Mouse (Mus musculus) layer of hippocampus, adult 9-10 months (tissue): ENCODE measurements around the gene Racgap1.

Source experiments
- DNase-seq: peaks from one replicate; pipeline ENCODE4 v3.0.0; 2022; ENCODE audit warnings: low spot score

Racgap1 gene

DNA sequence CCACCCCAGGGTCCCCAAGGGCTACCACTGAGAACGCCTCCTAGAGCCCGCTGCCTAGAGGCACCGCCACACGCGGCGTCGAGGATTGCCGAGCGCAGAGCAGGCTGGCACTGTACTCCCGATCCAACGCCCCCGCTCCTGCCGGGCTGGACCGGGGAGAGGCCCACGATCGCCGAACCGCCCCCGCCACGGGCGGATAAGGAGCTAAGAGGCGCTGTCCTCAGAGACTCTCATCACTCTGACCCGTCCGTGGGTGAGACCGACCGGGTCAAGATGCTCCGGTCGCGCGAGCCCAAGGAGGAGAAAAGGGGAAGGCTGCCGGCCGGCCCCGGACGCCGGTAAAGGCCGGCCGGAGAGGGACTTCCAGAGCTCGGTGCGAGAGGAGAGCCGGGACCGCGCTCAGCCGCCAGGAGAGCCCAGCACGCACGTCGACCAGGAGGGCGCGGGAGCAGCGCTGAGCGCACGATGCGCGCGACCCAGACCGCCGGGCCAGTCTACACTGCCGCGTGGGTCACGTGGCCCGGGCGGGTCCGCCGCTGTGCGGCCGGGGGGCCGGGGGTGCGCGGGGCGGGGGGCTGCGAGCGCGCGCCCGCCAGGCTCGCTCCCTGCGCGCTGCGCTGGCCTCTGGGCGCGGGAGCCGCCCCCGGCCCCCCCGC is 60.9 kb downstream of the Racgap1 start, which contains the start of gene Aqp5:
Aqp5 (plus strand) TSS at position 354 of the 656 bp plus-strand sequence.
- DNase-seq: no peak

DNA sequence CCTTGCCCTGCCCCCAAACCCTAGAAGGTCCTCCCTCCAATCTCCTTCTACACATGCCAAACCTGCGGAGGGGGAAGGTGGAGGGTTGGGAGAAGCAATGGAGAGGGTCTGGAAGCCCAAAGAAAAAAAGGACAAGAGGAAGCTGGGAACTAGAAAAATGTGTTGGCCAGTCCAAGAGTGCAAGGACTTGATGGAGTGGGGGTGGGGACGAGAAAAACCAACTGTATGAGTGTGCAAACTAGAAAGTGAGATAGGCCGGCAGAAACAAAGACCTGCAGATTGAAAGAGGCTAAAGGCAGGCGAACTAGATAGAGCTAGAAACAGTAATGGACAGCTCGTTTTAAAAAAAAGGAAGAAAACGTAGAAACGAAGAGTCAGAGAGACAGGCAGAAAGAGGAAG is 61.8 kb downstream of the Racgap1 start:
- no peak for DNase-seq

DNA sequence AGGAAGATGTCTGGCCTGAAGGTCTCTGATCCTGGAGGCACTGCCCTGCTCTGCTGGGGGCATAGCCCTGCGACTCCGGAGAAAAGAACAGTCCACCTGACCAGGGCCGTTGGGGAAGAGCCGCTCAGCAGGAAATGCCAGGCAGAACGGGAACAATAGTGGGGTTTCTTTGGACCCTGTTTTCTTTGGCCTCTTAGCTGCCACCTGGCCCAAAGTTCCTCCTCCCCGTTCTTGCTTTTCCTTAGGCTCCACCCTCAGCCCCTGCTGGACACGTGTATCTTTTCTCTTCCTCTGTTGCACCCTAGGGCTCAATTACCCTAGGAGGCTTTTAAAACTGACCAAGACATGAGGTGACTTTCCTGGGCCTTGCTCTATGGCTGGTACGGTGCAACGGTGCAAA is 62.2 kb downstream of the Racgap1 start:
- DNase-seq: no peak

DNA sequence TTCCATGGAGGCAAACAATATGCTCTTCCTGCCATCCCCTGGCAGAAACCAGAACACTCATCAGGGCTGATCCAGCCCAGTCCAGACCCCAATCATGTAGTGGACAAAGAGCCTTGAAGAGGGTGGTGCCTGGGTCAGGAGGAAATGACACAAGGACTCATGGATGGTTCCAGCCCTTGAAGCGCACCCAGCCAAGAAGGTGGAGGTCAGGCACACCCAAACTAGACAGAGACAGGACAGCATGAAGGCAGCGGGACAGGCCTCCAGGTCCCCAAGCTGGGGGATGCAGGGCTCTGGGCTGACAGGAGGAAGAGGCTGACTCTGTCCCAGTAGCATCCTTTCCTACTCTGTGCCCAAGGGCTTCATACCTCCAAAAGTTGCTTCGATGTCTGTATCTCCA is 64.9 kb downstream of the Racgap1 start:
- DNase-seq: no peak

DNA sequence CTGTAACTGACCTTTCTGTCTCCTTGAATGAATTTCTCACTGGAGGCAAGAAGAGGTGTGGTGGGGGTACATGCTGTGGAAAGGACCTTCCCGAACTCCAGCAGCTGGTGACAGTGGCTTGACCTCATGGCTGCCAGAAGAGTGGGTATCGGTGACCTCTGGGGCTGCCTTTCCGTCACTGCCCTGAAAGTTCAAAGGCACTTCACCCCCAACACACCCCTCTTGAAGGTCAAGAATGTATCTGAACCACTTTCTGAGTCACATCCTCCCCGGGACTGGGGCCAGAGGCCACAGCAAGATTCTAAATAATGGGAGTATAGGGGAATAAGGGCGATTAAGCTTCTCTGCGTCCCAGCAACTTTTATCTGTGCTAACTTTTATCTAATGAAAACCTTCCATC is 65.7 kb downstream of the Racgap1 start:
- DNase-seq: no peak

DNA sequence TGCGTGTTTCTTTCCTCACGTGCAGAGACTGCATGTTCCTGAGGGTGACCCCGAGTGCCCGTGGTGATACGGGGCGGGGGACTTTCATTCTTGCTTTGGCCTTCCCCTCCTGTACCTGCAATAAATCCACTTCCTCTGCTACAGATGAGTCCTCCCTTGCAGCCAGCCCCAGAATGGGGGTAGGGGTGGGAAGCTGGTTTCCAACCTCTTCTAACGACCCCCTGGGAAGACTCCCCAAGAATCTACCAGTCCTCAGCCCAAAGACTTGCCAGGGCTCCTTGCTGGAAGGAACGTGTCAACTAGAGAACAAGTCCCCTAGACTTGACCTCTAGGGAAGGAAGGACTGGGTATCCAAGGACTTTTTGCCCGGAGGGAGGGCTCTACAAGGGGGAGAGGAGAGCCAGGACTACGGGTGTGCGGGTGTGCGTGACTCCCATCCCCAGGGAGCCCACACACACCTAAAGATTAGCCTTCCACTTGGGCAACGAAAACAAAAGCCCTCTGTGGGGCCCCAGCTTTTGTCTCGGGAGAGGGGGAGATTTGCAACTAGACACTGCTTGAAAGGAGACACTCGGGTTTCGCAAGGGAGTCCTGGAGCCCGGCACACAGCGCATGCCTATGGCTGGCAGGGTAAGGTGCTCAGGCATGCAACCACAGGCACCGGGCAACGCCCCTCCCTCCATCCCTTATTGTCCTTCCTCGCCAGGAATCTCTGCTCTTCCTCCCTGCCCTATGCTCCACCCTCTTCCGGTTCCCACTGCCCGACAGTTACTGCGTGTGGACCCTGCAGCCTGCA is 66.9 kb downstream of the Racgap1 start:
- DNase-seq: no peak

DNA sequence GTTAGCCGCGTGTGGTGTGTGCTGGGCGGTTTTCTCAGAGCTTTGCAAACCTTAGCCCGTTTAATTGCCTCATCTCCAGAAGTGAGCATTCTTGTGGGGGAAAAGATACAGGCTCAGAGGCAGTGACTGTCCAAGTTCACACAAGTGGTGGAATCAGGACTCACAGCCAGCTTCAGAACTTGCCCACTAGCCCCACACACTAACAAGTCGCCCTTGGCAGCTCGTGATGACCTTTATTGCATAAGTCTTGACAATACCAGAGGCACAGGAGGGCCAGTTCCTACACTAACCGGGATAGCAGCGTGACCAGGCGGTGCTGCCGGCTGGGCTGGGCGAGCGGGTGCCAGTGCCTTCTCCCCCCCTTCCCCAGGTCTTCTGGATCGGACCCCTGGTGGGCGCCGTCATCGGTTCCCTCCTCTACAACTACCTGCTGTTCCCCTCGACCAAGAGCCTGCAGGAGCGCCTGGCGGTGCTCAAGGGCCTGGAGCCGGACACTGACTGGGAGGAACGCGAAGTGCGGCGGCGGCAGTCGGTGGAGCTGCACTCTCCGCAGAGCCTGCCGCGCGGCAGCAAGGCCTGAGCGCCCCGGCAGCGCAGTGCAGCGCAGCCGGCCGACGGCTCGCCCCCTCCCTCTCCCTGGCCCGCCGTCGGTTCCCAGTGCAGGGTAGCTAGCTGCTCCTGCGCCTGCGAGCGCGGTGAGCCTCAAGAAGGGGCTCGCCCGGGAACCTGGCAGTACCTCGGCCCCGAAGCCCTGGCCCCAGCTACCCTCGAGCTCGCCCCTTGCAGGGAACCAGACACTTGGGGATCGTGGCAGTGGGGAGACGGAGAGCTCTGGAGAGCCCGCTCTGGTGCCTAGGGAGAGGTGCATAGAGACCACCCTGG is 67.8 kb downstream of the Racgap1 start:
- no peak for DNase-seq

DNA sequence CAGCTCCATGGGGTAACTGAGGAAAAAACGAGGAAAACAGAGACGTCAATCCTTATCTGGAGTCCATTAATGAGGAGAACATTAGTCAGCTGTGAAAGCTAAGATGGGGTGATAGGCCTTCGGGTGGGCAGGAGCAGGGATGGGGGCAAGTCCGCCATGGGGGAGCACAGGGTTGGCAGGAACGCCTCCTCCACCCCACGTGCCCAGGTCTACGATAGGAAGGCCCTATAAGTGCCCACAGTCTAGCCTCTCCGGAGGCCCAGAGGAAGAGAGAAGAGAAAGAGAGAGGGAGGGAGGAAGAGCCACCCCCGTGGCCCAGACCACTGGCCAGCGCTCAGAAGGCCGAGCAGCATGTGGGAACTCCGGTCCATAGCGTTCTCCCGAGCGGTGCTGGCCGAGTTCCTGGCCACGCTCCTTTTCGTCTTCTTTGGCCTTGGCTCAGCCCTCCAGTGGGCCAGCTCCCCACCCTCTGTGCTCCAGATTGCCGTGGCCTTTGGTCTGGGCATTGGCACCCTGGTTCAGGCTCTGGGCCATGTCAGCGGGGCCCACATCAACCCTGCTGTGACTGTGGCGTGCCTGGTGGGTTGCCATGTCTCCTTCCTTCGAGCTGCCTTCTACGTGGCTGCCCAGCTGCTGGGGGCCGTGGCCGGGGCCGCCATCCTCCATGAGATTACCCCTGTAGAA is 72.5 kb downstream of the Racgap1 start, which contains the start of gene Aqp2:
Aqp2 (plus strand) TSS at position 254 of the 684 bp plus-strand sequence.
- no peak for DNase-seq
